Mouse (Mus musculus): ENCODE data around the gene Acta1.

DNA sequence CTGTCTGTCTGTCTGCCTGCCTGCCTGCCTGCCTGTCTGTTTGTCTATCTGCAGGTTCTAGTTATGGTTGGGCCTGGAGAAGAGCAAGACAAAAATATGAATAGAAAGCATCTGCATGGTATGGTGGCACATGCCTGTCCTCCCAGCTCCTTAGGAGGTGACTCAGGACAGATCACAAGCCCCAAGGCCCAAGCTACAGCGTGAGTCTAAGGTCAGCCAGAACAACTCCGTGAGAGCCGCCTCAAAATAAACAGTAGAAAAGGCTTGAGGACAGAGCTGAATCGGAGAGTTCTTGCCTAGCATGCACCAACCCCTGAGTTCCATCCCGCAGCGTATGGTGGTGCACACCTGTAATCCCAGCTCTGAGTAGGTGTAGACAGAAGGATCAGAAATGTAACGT lies 28.8 kb downstream of the Acta1 start:
- TF ChIP-seq CTCF (IDR thresholded peaks at IDR 0.05; ENCODE audit: extremely low read depth, insufficient read depth, low read length), result no peak
- no peak for TF ChIP-seq POLR2A (IDR thresholded peaks at IDR 0.05; ENCODE audit: extremely low read depth, insufficient read depth, low read length)
